Mouse (Mus musculus) T-helper 1 cell (primary cell): ENCODE results near the gene Cpd.

Experiments
- in situ Hi-C: fragments of 300-600 bp; cut with MboI, MseI; formaldehyde crosslinking; loops from one replicate; pipeline ENCODE4 v1.15.1; 2025; ENCODE audit warnings: high pct_unique_total_duplicates

Gene Cpd

DNA sequence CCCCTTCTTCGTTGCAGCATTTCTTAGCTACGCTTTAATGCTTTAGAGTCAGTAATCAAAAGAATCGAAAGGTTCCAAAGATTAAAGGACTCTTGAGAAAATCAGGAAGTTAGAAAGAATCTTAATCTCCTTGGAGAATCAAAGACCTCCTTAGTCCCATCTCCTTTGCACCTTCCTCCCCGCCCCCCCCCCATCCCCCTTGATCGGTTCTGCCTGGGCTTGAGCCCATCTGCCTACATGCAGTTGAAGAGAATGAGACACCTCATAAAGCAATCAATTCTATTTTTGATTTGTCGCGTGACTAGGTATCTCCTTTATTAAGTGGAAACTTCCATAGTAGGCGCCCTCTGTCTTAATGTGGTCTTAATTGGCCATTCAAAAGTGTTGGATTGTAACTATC, 536 bp upstream of the Cpd start:
- in situ Hi-C loops = no loop called here

DNA sequence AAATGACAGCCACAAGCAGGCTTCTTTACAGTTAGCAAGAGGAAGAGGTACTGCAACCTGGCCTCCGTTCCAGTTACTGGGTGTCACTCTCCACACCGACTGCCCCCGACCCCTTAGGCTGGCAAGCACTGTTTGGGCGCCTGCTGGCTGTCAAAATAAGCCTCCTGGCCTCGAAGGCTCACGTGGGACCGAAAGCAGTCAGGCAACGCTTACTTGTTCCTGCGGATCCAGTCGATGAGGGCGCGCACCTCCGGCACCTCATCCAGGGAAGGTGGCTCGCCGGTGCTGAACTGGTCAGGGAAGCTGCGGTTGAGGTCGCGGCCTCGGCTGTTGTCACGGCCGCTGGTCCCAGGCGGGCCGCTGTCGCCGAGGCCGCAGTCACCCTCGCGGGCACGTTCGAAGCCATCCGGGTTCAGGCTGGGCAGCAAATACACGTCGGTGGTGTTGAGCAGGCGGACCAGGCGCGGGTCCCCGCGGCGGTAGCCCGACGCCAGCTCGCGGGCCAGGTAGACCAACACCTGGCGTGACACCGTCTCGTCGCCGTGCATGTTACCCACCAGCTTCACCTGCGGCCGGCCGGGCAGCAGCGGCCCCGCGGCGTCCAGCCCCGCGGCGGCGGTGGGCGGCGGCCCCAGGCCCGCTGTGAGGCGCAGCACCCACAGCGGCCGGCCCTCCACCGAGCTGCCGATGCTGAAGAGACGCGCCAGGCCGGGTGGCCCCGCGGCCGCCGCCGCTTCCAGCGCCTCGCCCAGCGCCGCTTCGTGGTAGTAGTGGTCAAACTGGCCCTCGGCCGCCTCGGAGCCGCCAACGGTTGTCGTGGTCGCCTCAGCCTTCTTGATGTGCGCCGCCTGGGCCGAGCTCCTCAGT, 574 bp downstream of the Cpd start:
- in situ Hi-C loops = no loop called here

DNA sequence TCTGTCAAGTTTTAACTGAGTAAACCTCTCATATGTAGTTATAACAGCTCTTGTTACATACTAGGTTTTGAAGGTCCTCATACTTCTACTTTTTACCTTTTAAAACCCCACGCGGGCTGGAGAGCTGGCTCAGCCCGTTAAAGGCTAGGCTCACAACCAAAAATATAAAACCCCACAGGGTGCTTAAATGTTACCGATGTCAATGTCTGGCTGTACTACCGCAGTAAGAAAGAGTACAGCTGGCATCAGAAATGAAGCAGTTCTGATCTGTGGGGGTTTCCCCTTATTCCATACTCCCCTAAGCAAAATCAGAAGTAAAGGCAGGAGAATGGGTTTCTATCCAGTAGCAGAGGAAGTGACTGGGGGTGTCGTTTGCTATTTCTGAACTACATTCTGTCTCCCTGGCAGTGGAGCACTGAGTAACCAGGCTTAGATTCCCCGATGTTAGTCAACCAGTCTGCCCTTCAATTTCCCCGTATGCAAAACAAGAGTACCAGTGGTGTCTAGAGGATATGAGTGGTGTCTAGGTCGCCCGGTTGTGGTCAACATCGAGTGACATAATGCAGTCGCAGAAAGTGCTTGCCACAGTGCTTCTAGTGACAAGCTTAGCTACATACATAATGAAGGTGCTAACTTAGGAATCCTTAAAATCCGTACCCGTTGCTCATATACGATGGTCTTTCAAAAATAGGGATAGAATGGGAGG, 1.4 kb downstream of the Cpd start:
- in situ Hi-C loops = no loop called here

DNA sequence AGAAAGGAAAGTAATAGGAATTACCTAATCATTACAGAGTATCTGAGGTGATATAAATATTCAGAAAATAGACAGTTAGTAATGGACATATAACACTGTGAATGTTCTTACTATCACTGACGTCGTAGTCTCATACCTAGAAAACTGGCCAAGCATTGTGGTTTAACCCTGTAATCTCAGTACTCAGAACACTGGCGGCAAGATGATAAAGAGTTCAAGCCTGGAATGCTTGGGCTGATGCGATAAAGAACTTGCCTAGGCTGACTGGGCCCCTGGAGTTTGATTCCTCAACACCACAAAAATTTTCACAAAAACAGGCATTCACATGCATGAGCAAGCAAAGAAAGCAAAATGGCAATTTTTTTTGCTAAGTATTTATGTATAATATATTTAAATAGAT, 8.2 kb downstream of the Cpd start:
- in situ Hi-C loops = no loop called here

DNA sequence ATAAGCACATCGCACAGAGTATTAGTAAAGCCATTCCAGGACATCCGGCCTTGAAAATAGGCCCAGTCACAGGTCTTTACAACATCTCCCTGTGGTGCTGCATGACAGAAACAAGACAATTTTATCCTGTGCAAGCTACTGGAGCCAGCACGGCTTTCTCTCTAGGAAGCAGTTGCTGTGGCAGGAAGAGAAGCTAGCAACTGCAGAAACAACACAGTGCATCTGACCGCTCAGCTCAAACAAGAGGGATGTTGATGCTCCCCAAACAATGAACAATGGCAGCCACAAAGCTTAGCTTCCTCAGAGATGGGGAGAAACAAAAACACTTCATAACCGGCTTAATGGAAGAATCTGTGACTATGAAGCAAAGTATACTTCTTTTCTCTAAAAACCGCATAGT, 10.5 kb downstream of the Cpd start:
- in situ Hi-C loops = no loop called here

DNA sequence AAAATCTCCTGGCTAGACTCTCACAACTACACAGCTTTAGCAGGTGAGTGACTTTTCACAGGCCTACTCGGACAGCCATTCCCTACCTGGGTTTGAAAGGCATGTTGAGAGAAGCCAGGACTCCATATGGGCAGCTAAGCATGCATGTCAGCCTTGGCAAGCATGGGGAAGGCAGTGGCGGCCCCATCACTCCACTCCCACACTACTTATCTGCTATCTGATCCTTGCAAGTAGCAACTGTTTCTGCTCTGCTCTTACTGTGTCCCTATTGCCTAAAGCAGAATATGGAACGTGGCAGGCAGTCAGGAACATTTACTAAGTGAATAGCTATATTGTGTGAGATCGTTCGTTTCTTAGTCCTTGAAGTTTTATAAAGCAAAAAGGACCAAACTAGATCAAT, 10.9 kb downstream of the Cpd start:
- in situ Hi-C loops = no loop called here

DNA sequence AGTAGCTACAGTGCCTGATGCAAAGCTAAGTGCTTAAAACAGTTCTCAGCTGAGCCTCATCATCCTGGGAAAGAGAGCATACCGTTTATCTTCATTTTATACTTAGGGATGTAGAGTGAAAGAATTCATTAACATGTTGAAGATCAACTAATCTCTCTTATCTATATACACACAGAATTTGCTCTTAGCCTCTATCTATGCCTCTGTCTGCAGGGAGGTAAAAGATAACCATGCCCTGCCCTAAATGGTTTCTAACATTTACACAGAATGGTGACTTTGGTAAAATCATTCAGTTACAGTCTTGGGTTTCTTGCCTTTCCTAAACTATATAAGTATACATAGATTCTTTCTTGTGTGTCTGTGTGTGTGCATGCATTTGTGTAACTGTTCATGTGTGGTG, 12.2 kb downstream of the Cpd start:
- in situ Hi-C loops = no loop called here

DNA sequence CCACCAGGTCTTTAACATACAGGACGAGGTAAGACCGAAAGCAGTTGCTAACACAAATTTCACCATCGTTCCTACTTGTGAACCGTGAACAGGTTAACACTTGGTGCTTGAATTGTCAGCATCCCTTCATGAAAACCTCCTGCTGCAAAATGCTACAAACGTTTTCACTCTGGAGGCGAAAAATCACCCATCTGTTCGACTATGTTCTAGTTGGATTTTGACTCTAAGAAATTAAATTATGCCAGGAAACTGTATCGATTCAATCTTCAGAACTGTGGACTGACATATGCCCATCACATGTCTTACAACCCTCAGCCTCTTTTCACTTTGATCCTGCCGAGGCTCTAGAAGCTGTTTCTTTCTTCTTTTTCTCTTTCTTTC, 21.9 kb downstream of the Cpd start:
- in situ Hi-C loops = loop anchor here (25.0 kb wide), 1 partner anchor 1863 kb away; no protein-coding TSS in a partner anchor

DNA sequence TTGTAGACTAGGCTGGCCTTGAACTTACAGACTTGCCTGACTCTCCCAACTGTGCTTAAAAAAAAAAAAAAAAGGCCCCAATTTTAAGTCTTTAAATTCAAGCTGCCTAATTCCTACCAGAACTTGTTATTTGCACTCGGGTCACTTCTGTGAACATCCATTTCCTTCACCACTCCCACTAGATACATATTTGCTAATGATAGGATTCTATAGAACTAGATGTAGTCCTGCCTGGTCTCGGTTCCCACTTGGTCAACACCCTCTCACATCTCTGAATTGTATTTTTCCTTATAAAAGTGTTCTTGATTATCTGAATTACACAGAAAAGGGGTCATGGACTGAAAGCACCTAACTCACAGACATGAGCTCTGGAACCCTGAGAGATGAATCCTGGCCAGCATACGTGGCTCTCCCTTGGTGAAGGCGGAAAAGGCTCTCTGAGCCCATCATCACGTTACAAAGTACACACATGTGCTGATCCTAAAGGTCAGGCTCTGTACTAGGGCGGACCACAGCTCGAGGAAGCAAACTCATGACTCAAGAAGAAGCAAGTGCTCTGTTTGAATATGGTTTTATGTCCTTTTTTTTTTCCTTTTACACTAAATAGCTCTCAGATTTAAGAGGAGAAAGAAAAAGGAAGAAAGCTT, 22.5 kb downstream of the Cpd start:
- in situ Hi-C loops = loop anchor here (25.0 kb wide), 1 partner anchor 1862 kb away; no protein-coding TSS in a partner anchor

DNA sequence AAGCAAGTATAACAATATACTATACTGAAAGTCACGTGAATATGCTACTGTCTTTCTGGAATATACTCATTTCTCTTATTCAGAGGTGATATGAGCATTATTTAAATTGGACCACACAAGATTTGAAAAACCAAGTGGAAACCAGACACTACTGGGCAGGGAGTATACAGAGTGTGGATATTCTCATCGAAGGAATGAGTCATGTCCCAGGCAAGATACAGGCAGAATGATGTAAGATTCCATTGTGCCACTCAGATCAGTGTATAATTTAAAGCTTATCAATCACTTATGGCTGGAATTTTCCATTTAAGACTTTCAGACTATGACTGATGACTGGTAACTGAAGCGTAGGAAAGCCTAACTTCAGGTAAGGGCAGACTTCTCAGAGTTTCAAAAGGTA, 23.2 kb downstream of the Cpd start:
- in situ Hi-C loops = loop anchor here (25.0 kb wide), 1 partner anchor 1861 kb away; no protein-coding TSS in a partner anchor

DNA sequence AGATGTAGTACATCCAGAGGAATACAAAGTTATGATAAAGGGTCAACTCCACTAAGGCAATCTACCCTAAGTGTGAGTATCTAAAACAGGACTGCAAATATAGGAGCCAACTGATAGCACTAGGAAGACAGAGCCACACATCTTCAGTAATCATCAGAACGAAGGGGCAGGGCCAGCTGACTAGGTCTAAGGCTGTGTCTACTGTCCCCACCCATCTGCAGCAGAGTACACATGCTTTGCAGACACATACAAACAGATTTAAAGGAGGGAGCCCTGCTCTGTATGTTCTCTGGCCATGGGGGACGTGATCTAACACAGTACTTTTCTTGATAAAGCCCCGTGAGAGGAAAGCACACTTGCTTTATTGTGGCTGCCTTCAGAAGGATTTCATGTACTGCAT, 25.5 kb downstream of the Cpd start:
- in situ Hi-C loops = loop anchor here (25.0 kb wide), 1 partner anchor 1859 kb away; no protein-coding TSS in a partner anchor

DNA sequence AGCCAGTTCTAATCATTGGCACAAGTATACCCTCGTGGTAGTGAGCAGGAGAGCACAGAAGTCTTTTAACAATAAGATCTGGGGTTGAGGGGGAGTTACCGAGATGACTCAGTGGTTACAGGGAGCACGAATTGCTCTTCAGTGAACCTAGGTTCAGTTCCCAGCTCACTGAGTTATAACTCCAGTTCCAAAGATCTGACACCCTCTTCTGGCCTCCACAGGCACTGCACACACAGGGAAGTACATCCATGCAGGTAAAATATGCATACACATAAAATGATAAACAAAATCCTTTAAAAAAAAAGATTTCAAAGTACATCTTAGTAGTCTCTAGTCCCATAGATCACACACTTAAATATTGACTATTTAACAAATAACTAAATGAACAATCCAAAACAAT, 29.2 kb downstream of the Cpd start:
- in situ Hi-C loops = loop anchor here (25.0 kb wide), 1 partner anchor 1855 kb away; no protein-coding TSS in a partner anchor

DNA sequence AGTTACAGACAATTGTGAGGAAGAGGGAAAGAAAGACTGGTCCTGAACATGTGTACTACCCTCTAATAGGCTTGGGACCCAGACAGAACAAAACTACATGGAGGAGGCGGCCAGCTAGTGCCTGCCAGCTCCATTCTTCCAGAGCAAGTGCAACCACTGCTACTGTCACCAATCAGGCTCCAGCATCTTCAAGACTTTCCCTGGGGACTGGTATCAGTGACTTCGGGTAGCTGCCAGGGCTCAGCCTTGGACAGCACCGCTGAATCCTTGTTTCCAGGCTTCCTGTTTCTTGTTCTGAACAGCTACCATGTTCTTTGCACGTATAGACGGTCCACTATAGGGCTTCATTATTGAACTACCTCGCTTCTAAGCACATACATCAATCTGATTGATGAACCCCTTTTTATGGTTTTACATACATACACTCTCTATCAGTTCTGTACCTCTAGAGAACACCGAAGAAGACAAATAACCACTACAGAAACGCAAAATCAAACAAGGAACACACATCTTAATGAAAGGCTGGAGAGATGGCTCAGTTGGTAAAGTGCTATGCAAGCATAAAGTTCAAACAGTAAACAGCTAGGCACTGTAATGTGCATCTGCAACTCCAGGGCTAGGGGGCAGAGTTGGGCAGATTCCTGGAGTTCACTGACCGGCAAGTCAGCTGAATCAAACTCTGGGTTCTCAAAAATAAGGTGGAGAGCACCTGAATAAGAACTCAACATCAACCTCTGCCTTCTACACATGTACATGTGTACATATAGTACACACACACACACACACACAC, 35.9 kb downstream of the Cpd start:
- in situ Hi-C loops = loop anchor here (25.0 kb wide), 1 partner anchor 1849 kb away; no protein-coding TSS in a partner anchor

DNA sequence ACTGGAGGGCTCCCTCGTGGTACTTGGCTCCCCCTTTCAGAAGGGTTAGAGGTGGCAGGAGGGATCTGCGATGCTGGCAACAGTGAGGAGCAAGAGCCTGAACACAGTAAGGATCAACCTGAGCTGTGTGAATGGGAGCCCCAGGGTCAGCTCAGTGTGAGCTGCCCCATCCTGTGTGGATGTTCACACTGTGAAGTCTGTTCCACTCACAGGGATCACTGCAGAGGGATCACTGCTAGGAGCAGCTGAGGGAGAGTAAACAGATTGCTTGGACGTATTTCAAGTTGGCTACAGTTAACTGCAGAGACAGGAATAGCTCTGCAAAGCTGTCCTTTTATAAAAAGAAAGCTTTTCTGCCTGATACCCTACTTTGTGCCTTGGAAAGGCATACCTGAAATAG, 37.4 kb downstream of the Cpd start:
- in situ Hi-C loops = loop anchor here (25.0 kb wide), 1 partner anchor 1847 kb away; no protein-coding TSS in a partner anchor

DNA sequence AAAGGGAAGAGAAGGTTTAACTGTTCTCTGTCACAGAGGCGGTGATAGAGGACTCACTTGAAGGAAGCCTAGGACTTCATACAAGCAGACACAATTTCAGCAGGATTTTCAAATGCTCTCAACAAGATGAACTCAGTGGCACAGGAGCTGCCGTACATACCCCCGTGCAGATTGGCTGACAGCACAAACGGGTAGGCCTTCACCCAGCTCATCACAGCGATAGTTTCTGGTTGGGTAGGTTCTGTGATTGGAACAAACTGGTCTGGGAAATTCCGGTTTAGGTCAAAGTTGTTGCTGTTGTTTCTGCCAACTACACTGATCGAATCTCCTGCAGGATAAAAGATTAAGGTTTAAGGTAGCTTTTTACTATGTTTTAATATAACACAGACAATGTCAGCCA, 38.3 kb downstream of the Cpd start:
- in situ Hi-C loops = loop anchor here (25.0 kb wide), 1 partner anchor 1846 kb away; no protein-coding TSS in a partner anchor

DNA sequence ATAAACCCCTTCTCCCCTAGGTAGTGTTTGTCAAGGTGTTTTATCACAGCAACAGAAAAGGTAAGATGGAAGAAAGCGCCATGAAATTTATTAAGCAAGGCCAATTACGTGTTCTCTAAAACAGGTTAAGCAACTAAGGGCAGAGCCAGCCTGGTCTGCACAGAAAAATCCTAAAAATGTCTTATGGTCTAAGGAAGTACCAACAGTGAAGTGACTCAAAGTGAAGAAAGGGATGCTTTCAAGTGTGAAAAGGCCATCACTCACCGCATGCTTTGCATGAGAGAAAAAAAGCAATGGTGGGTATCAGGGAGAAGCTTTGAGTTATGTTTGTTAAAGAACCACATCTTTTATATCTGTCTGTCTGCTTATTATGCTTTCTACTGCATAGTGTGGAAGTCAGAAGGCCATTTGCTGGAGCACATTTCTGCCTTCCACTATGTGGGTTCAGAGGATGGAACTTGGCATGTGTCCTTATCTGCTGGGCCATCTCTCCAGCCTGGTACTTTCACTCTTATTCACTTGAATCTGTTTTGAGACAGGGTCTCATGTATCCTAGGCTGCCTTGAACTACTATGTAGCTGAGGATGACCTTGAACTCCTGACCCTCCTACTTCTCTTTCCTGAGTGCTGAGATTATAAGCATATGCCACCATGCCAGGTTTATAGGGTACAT, 39.7 kb downstream of the Cpd start:
- in situ Hi-C loops = loop anchor here (25.0 kb wide), 1 partner anchor 1845 kb away; no protein-coding TSS in a partner anchor

DNA sequence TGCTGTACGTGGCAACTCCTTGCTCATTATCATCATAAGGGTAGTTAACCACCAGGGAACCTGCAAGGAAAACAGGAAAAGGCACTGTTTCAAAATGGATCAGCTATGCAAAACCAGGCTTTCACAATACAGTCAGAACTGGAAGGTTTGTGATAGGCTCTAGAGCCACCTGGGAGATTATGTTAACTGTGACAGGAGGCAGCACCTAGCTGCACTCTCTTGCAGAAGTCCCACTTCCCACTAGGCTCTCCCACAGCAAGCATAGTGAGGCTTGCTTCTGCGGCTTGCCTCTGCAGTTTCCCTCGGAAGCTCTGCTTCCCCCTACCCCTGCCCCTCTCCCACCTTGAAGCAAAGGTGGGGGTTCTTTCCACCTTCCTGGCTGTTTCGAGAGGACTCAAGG, 40.8 kb downstream of the Cpd start:
- in situ Hi-C loops = loop anchor here (25.0 kb wide), 1 partner anchor 1844 kb away; no protein-coding TSS in a partner anchor

DNA sequence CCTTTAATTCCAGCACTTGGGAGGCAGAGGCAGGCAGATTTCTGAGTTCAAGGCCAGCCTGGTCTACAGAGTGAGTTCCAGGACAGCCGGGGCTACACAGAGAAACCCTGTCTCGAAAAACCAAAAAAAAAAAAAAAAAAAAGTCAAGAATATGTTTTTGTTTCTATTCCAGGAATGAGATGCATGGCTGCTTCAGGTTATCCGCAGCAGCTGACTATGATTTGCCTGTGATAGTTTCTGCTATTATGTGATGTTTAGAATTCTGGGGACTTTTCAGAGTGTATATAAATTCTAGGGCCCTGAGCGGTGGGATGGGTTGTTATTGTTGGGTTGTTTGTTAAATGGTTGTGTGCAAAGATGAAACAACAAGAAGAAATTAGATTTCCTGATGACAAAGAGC, 41.7 kb downstream of the Cpd start:
- in situ Hi-C loops = loop anchor here (25.0 kb wide), 1 partner anchor 1843 kb away; no protein-coding TSS in a partner anchor

DNA sequence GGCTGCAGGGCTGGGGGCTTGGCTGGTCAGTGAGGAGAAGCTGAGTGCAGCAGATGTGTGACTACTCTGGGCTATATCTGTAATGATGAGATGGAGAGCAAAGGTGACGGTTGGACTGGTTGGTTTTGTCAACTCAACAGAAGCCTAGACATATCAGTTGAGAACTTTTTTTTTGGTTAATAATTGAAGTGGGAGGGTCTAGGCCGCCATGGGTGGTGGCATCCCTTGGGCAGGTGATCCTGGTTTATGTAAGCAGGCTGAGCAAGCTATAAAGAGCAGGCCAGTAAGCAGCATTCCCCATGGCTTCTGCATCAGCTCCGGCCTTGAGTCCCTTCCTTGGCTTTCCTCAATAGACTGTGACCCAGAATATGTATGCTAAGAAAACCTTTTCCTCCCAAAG, 43.6 kb downstream of the Cpd start:
- in situ Hi-C loops = loop anchor here (25.0 kb wide), 1 partner anchor 1841 kb away; no protein-coding TSS in a partner anchor

DNA sequence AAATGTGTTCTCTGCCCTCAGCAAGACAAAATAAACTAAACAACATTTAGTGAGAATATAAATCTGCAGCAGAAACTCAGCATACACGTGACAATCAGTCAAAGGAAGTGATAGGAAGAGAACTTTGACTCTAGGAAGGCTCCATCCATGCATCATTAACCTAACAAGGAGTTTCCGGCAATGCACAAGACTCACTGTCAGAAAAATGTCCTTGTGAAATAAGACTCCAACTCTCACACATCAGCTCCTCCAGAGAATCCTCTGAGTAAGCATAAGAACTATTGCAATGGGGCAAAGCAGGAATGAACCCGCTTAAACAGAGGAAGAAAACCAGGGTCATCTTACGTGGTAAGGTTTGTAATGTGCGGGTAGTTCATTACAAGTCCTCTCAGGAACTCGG, 49.6 kb downstream of the Cpd start:
- in situ Hi-C loops = no loop called here
